Mouse (Mus musculus) cerebellum, adult 2 months (tissue): Measurements from ENCODE around the gene Ctnnbl1.

Source experiments
- CTCF ChIP-seq: fragments of 200-500 bp; IDR thresholded peaks from 2 replicates; pipeline ENCODE4 v1.5.1; 2011; ENCODE audit warnings: low read depth, mild to moderate bottlenecking, control low read depth, low read length, moderate library complexity, borderline replicate concordance; ENCODE audit not compliant: insufficient read depth
- POLR2A ChIP-seq: fragments of 200-500 bp; IDR thresholded peaks from 2 replicates; pipeline ENCODE4 v1.6.1; 2011; ENCODE audit warnings: low read length, control low read depth, borderline replicate concordance; ENCODE audit not compliant: insufficient read depth

- TF ChIP-seq POLR2A, result no peak
- TF ChIP-seq CTCF, result no peak
Observed at GRCm38 (mm10) chr2:157853135-157853534, 115.9 kb downstream of the Ctnnbl1 start.
